Mouse (Mus musculus): ENCODE measurements around the gene Tbce.

GRCm38 (mm10) chr13:14018852-14019251, 20.6 kb downstream of the Tbce start:
- TF ChIP-seq CTCF (IDR thresholded peaks at IDR 0.05; ENCODE audit: control insufficient read depth, insufficient read depth, insufficient replicate concordance, low read depth, low read length) = no peak
- no peak for TF ChIP-seq POLR2A (IDR thresholded peaks at IDR 0.05; ENCODE audit: control insufficient read depth, low read depth, low read length)

Data from testis, adult 2 months (tissue).